Mouse (Mus musculus) MEL (cell line): ENCODE measurements around the gene Smyd1. TPM values are rescaled to one million over a fixed set of nuclear protein-coding genes. Genes with fewer than 3 reads are reported as not detected.

Source experiments
- DNase-seq: peaks from one replicate; pipeline ENCODE4 v3.0.0; 2011; ENCODE audit warnings: low read depth, low spot score
- H3K27ac ChIP-seq: 2 replicates; pipeline ENCODE4 v1.5.1; 2012; ENCODE audit warnings: low read depth, mild to moderate bottlenecking, control low read depth, low read length, moderate library complexity; ENCODE audit not compliant: control insufficient read depth
- H3K27me3 ChIP-seq, 2 experiments: fragments of 150-350 bp in 1 of 2; sonication (generic) in 1 of 2; 2 replicates each; pipeline ENCODE4 v1.6.1; 2012; ENCODE audit warnings: low read length in 2 of 2, mild to moderate bottlenecking in 2 of 2, improper control_type of control experiment in 1 of 2, moderate library complexity in 1 of 2; ENCODE audit not compliant: insufficient read depth in 2 of 2, control insufficient read depth in 1 of 2
- H3K36me3 ChIP-seq, 2 experiments: 2 replicates each; pipeline ENCODE4 v1.6.1; 2012 to 2014; ENCODE audit warnings: low read length in 2 of 2, improper control_type of control experiment in 1 of 2, inconsistent platforms in 1 of 2, mild to moderate bottlenecking in 1 of 2; ENCODE audit not compliant: insufficient read depth in 2 of 2, control insufficient read depth in 1 of 2
- H3K4me1 ChIP-seq, 2 experiments: fragments of 150-350 bp in 1 of 2; sonication (generic) in 1 of 2; 2 replicates each; pipeline ENCODE4 v1.6.1; 2012; ENCODE audit warnings: low read length in 2 of 2, improper control_type of control experiment in 1 of 2, mild to moderate bottlenecking in 1 of 2; ENCODE audit not compliant: insufficient read depth in 2 of 2, control insufficient read depth in 1 of 2
- H3K4me3 ChIP-seq, 2 experiments: fragments of 150-350 bp in 1 of 2; sonication (generic) in 1 of 2; 2 replicates each; pipeline ENCODE4 v1.5.1; 2012; ENCODE audit warnings: low read depth in 2 of 2, low read length in 2 of 2, mild to moderate bottlenecking in 2 of 2, moderate library complexity in 2 of 2, control low read depth in 1 of 2, improper control_type of control experiment in 1 of 2; ENCODE audit not compliant: control insufficient read depth in 1 of 2, insufficient read depth in 1 of 2
- H3K79me2 ChIP-seq: 2 replicates; pipeline ENCODE4 v1.6.1; 2012; ENCODE audit warnings: mild to moderate bottlenecking, low read length, moderate library complexity; ENCODE audit not compliant: control insufficient read depth, poor library complexity, insufficient read depth
- H3K9ac ChIP-seq: 2 replicates; pipeline ENCODE4 v1.6.1; 2012; ENCODE audit warnings: low read depth, mild to moderate bottlenecking, control low read depth, low read length, moderate library complexity; ENCODE audit not compliant: control insufficient read depth, poor library complexity, severe bottlenecking
- H3K9me3 ChIP-seq: fragments of 150-350 bp; sonication (generic); replicated peaks from 2 replicates; pipeline ENCODE4 v1.6.1; 2012; ENCODE audit warnings: mild to moderate bottlenecking, low read length, improper control_type of control experiment, moderate library complexity; ENCODE audit not compliant: insufficient read depth
- CHD1 ChIP-seq: IDR thresholded peaks from 2 replicates; pipeline ENCODE4 v1.6.1; 2012; ENCODE audit warnings: low read depth, mild to moderate bottlenecking, inconsistent platforms, low read length, improper control_type of control experiment
- CHD2 ChIP-seq: IDR thresholded peaks from 2 replicates; pipeline ENCODE4 v1.6.1; 2011; ENCODE audit warnings: low read length, improper control_type of control experiment
- CTCF ChIP-seq, 3 experiments: IDR thresholded peaks in 2 of 3; conservative IDR thresholded peaks in 1 of 3; 2 replicates each; pipeline ENCODE4 v1.5.1; 2011 to 2012; ENCODE audit warnings: low read length in 3 of 3, low read depth in 2 of 3, mild to moderate bottlenecking in 2 of 3, improper control_type of control experiment in 1 of 3, inconsistent platforms in 1 of 3, mixed read lengths in 1 of 3, moderate library complexity in 1 of 3; ENCODE audit not compliant: control insufficient read depth in 1 of 3, insufficient read depth in 1 of 3, poor library complexity in 1 of 3, severe bottlenecking in 1 of 3
- ELF1 ChIP-seq: IDR thresholded peaks from 2 replicates; pipeline ENCODE4 v1.6.1; 2014; ENCODE audit warnings: low read depth, mild to moderate bottlenecking, inconsistent platforms, low read length, improper control_type of control experiment, moderate library complexity
- ETS1 ChIP-seq: IDR thresholded peaks from 2 replicates; pipeline ENCODE4 v1.6.1; 2012; ENCODE audit warnings: low read depth, mild to moderate bottlenecking, inconsistent platforms, low read length, improper control_type of control experiment, moderate library complexity
- GATA1 ChIP-seq: IDR thresholded peaks from 2 replicates; pipeline ENCODE4 v1.6.1; 2011; ENCODE audit warnings: low read depth, low read length, improper control_type of control experiment
- JUND ChIP-seq: IDR thresholded peaks from 2 replicates; pipeline ENCODE4 v1.6.1; 2011; ENCODE audit warnings: low read depth, mild to moderate bottlenecking, improper control_type of control experiment, low read length
- MAFK ChIP-seq: IDR thresholded peaks from 2 replicates; pipeline ENCODE4 v1.6.1; 2011; ENCODE audit warnings: low read depth, mild to moderate bottlenecking, low read length, improper control_type of control experiment, borderline replicate concordance
- MAX ChIP-seq: IDR thresholded peaks from 2 replicates; pipeline ENCODE4 v1.6.1; 2011; ENCODE audit warnings: low read length, improper control_type of control experiment
- MAZ ChIP-seq: IDR thresholded peaks from 2 replicates; pipeline ENCODE4 v1.6.1; 2012; ENCODE audit warnings: low read depth, mild to moderate bottlenecking, inconsistent platforms, low read length, improper control_type of control experiment
- MEF2A ChIP-seq: IDR thresholded peaks from 2 replicates; pipeline ENCODE4 v1.6.1; 2014; ENCODE audit warnings: low read depth, mild to moderate bottlenecking, inconsistent platforms, low read length, improper control_type of control experiment; ENCODE audit not compliant: poor library complexity, insufficient replicate concordance, severe bottlenecking; ENCODE audit errors: extremely low read depth
- MXI1 ChIP-seq: IDR thresholded peaks from 2 replicates; pipeline ENCODE4 v1.6.1; 2011; ENCODE audit warnings: mild to moderate bottlenecking, low read depth, low read length, improper control_type of control experiment
- MYB ChIP-seq: IDR thresholded peaks from 2 replicates; pipeline ENCODE4 v1.6.1; 2011; ENCODE audit warnings: mild to moderate bottlenecking, low read depth, low read length, improper control_type of control experiment
- MYC ChIP-seq: IDR thresholded peaks from 2 replicates; pipeline ENCODE4 v1.6.1; 2011; ENCODE audit warnings: low read depth, mild to moderate bottlenecking, low read length, improper control_type of control experiment, moderate library complexity
- NELFE ChIP-seq: IDR thresholded peaks from 2 replicates; pipeline ENCODE4 v1.6.1; 2011; ENCODE audit warnings: low read depth, low read length, improper control_type of control experiment
- NRF1 ChIP-seq: IDR thresholded peaks from 2 replicates; pipeline ENCODE4 v1.6.1; 2014; ENCODE audit warnings: low read depth, mild to moderate bottlenecking, inconsistent platforms, low read length, improper control_type of control experiment, moderate library complexity; ENCODE audit not compliant: poor library complexity, insufficient read depth, severe bottlenecking
- POLR2A ChIP-seq, 2 experiments: IDR thresholded peaks; 2 replicates each; pipeline ENCODE4 v1.6.1; 2011 to 2012; ENCODE audit warnings: low read length in 2 of 2, mild to moderate bottlenecking in 2 of 2, control low read depth in 1 of 2, improper control_type of control experiment in 1 of 2, low read depth in 1 of 2, moderate library complexity in 1 of 2; ENCODE audit not compliant: control insufficient read depth in 1 of 2, insufficient read depth in 1 of 2, poor library complexity in 1 of 2
- POLR2AphosphoS2 ChIP-seq: IDR thresholded peaks from 2 replicates; pipeline ENCODE4 v1.6.1; 2011; ENCODE audit warnings: low read length, improper control_type of control experiment
- POLR2AphosphoS5 ChIP-seq: IDR thresholded peaks from 2 replicates; pipeline ENCODE4 v1.6.1; 2012; ENCODE audit warnings: low read depth, borderline replicate concordance, mild to moderate bottlenecking, inconsistent platforms, low read length, moderate library complexity, mixed read lengths
- RAD21 ChIP-seq: IDR thresholded peaks from 2 replicates; pipeline ENCODE4 v1.6.1; 2011; ENCODE audit warnings: mild to moderate bottlenecking, low read depth, low read length, improper control_type of control experiment
- SIN3A ChIP-seq: IDR thresholded peaks from 2 replicates; pipeline ENCODE4 v1.6.1; 2012; ENCODE audit warnings: low read length, improper control_type of control experiment, inconsistent platforms
- SMC3 ChIP-seq: IDR thresholded peaks from 2 replicates; pipeline ENCODE4 v1.6.1; 2011; ENCODE audit warnings: low read depth, low read length, improper control_type of control experiment
- TAL1 ChIP-seq: IDR thresholded peaks from 2 replicates; pipeline ENCODE4 v1.6.1; 2012; ENCODE audit warnings: mild to moderate bottlenecking, inconsistent platforms, low read length, moderate library complexity, mixed read lengths
- UBTF ChIP-seq: IDR thresholded peaks from 2 replicates; pipeline ENCODE4 v1.6.1; 2012; ENCODE audit warnings: low read depth, mild to moderate bottlenecking, inconsistent platforms, low read length, improper control_type of control experiment, moderate library complexity, borderline replicate concordance; ENCODE audit not compliant: insufficient read depth
- USF1 ChIP-seq: IDR thresholded peaks from 2 replicates; pipeline ENCODE4 v1.6.1; 2014; ENCODE audit warnings: low read depth, mild to moderate bottlenecking, inconsistent platforms, low read length, improper control_type of control experiment, moderate library complexity
- USF2 ChIP-seq, 2 experiments: IDR thresholded peaks; 2 replicates each; pipeline ENCODE4 v1.6.1; 2011 to 2012; ENCODE audit warnings: improper control_type of control experiment in 2 of 2, low read length in 2 of 2, borderline replicate concordance in 1 of 2, inconsistent platforms in 1 of 2, low read depth in 1 of 2, mild to moderate bottlenecking in 1 of 2; ENCODE audit not compliant: insufficient read depth in 1 of 2
- ZC3H11A ChIP-seq: IDR thresholded peaks from 2 replicates; pipeline ENCODE4 v1.6.1; 2012; ENCODE audit warnings: low read depth, mild to moderate bottlenecking, inconsistent platforms, low read length, improper control_type of control experiment
- ZKSCAN1 ChIP-seq: IDR thresholded peaks from 2 replicates; pipeline ENCODE4 v1.6.1; 2012; ENCODE audit warnings: low read depth, mild to moderate bottlenecking, inconsistent platforms, low read length, improper control_type of control experiment, moderate library complexity
- ZMIZ1 ChIP-seq: IDR thresholded peaks from 2 replicates; pipeline ENCODE4 v1.6.1; 2012; ENCODE audit warnings: low read depth, mild to moderate bottlenecking, inconsistent platforms, low read length, improper control_type of control experiment, moderate library complexity
- ZNF384 ChIP-seq: IDR thresholded peaks from 2 replicates; pipeline ENCODE4 v1.6.1; 2012; ENCODE audit warnings: low read depth, mild to moderate bottlenecking, inconsistent platforms, low read length, improper control_type of control experiment
- polyA plus RNA-seq, 2 experiments: library from polyadenylated mRNA; stranded (reverse) in 1 of 2; unstranded in 1 of 2; fragments of >175 nt in 1 of 2; fragments of >200 nt in 1 of 2; gene quantifications; 2 replicates each; pipeline versions ENCODE4 v1.2.1 to v1.2.4; 2012; ENCODE audit warnings: low replicate concordance in 2 of 2, low read depth in 1 of 2; ENCODE audit not compliant: insufficient read length in 2 of 2, insufficient read depth in 1 of 2, missing spikeins in 1 of 2
- total RNA-seq: library from RNA; depleted of rRNA; stranded (reverse); fragments of 300-350 nt; gene quantifications from 2 replicates; pipeline ENCODE4 v1.2.3, GENCODE M21; 2012

The Smyd1 gene
- total and polyA plus RNA-seq, 3 experiments = 0.19 TPM; not detected in 2

GRCm38 (mm10) chr6:71242811-71243210 lies 79.2 kb downstream of the Smyd1 start:
- Histone ChIP-seq H3K4me3 (no peak overlapping the region), H3K9ac (no peak overlapping the region), H3K9me3 (no peaks in the 10 kb centered on the region), H3K27ac (no peak overlapping the region), H3K4me1 (no peaks in the 10 kb centered on the region), H3K79me2 (no peaks in the 10 kb centered on the region), H3K36me3 (no peaks in the 10 kb centered on the region), H3K27me3 (peaks cover 0 to 3% of the 10 kb centered on the region in 2 experiments; a peak in 1 of 4 replicates)
- no peak for TF ChIP-seq TAL1
- no peak for TF ChIP-seq UBTF
- no peak for TF ChIP-seq ZNF384
- no peak for TF ChIP-seq JUND
- no peak for TF ChIP-seq NELFE
- no peak for TF ChIP-seq USF1
- TF ChIP-seq NRF1 = no peak
- no peak for TF ChIP-seq USF2 (IDR thresholded peaks at IDR 0.05; ENCODE audit: borderline replicate concordance in 1 of 2, insufficient read depth in 1 of 2, low read depth in 1 of 2, low read length in 2 of 2)
- no peak for TF ChIP-seq MEF2A
- no peak for TF ChIP-seq POLR2A (IDR thresholded peaks at IDR 0.05; ENCODE audit: control insufficient read depth in 1 of 2, insufficient read depth in 1 of 2, low read depth in 1 of 2, low read length in 2 of 2, poor library complexity in 1 of 2)
- TF ChIP-seq SMC3 = no peak
- no peak for TF ChIP-seq ZMIZ1
- TF ChIP-seq CHD1 = no peak
- no peak for TF ChIP-seq ETS1
- no peak for DNase-seq

GRCm38 (mm10) chr6:71240831-71241230 lies 81.2 kb downstream of the Smyd1 start:
- no peak for DNase-seq
- H3K4me3 ChIP-seq = no peak overlapping the region
- no peak overlapping the region for H3K27ac ChIP-seq
- H3K79me2 ChIP-seq = no peaks in the 10 kb centered on the region
- TF ChIP-seq MYC = no peak
- no peak for TF ChIP-seq RAD21
- TF ChIP-seq MYB = no peak
- TF ChIP-seq MAZ = no peak
- no peak for TF ChIP-seq ELF1
- no peak for TF ChIP-seq ETS1
- no peak for TF ChIP-seq MEF2A
- no peak for TF ChIP-seq JUND
- no peak for TF ChIP-seq NRF1
- TF ChIP-seq MXI1 = no peak
- no peak for TF ChIP-seq ZC3H11A
- TF ChIP-seq POLR2AphosphoS5 = no peak
- no peak for TF ChIP-seq MAX
- no peak for TF ChIP-seq MAFK
- no peak for TF ChIP-seq CTCF (IDR thresholded peaks at IDR 0.05 in 2 of 3, conservative IDR thresholded peaks at IDR 0.05 in 1 of 3; ENCODE audit: control insufficient read depth in 1 of 3, insufficient read depth in 1 of 3, low read depth in 2 of 3, low read length in 3 of 3, poor library complexity in 1 of 3, severe bottlenecking in 1 of 3)
- TF ChIP-seq POLR2AphosphoS2 = no peak
- TF ChIP-seq CHD2 = no peak
- no peak for TF ChIP-seq GATA1
- no peak for TF ChIP-seq ZKSCAN1
- no peak for TF ChIP-seq SIN3A
- H3K27me3 ChIP-seq = peaks cover 0 to 3% of the 10 kb centered on the region in 2 experiments; a peak in 1 of 4 replicates
- H3K9me3 ChIP-seq = no peaks in the 10 kb centered on the region
- H3K36me3 ChIP-seq = no peaks in the 10 kb centered on the region
- H3K4me1 ChIP-seq = no peaks in the 10 kb centered on the region
- H3K9ac ChIP-seq = no peak overlapping the region
